Mouse (Mus musculus) myocyte (in vitro differentiated cells): ENCODE data around the gene Usp32. TPM values are rescaled to one million over a fixed set of nuclear protein-coding genes. Genes with fewer than 3 reads are reported as not detected.

Experiments used
- H3K27me3 ChIP-seq: one replicate; pipeline ENCODE4 v1.6.1; 2011; ENCODE audit not compliant: control insufficient read depth, insufficient read depth, insufficient read length
- H3K36me3 ChIP-seq: one replicate; pipeline ENCODE4 v1.6.1; 2011; ENCODE audit not compliant: control insufficient read depth, insufficient read depth
- H3K4me2 ChIP-seq: one replicate; pipeline ENCODE4 v1.6.1; 2011; ENCODE audit warnings: low read depth, control low read depth
- H3K4me3 ChIP-seq: one replicate; pipeline ENCODE4 v1.5.1; 2011; ENCODE audit warnings: mild to moderate bottlenecking, control low read depth, moderate library complexity
- H3K79me2 ChIP-seq: one replicate; pipeline ENCODE4 v1.6.1; 2011; ENCODE audit not compliant: control insufficient read depth, insufficient read depth
- H3ac ChIP-seq: one replicate; pipeline ENCODE4 v1.6.1; 2011; ENCODE audit not compliant: control insufficient read depth, insufficient read length
- CEBPB ChIP-seq: IDR thresholded peaks from 2 replicates; pipeline ENCODE4 v1.6.1; 2011; ENCODE audit warnings: mild to moderate bottlenecking, moderate library complexity; ENCODE audit not compliant: poor library complexity, insufficient read depth, severe bottlenecking
- E2F4 ChIP-seq: IDR thresholded peaks from one replicate; pipeline ENCODE4 v1.6.1; 2011; ENCODE audit warnings: mild to moderate bottlenecking, control low read depth, moderate library complexity; ENCODE audit not compliant: insufficient read depth
- MAX ChIP-seq: IDR thresholded peaks from one replicate; pipeline ENCODE4 v1.6.1; 2011; ENCODE audit warnings: low read depth, mild to moderate bottlenecking, control low read depth
- MYOD1 ChIP-seq, 3 experiments: IDR thresholded peaks; one replicate each; pipeline ENCODE4 v1.6.1; 2011; ENCODE audit warnings: control low read depth in 2 of 3, low read depth in 2 of 3, mild to moderate bottlenecking in 2 of 3, moderate library complexity in 1 of 3; ENCODE audit not compliant: insufficient read length in 2 of 3, control insufficient read depth in 1 of 3
- MYOG ChIP-seq, 3 experiments: IDR thresholded peaks; one replicate each; pipeline ENCODE4 v1.6.1; 2011; ENCODE audit warnings: control low read depth in 2 of 3, low read depth in 2 of 3, mild to moderate bottlenecking in 2 of 3; ENCODE audit not compliant: insufficient read length in 2 of 3, control insufficient read depth in 1 of 3, insufficient read depth in 1 of 3
- POLR2A ChIP-seq: IDR thresholded peaks from one replicate; pipeline ENCODE4 v1.6.1; 2011; ENCODE audit warnings: low read depth, mild to moderate bottlenecking, control low read depth, moderate library complexity; ENCODE audit not compliant: insufficient read length
- POLR2AphosphoS2 ChIP-seq: IDR thresholded peaks from one replicate; pipeline ENCODE4 v1.6.1; 2011; ENCODE audit warnings: low read depth, control low read depth; ENCODE audit not compliant: insufficient read length
- REST ChIP-seq: IDR thresholded peaks from one replicate; pipeline ENCODE4 v1.6.1; 2011; ENCODE audit warnings: mild to moderate bottlenecking, control low read depth, moderate library complexity; ENCODE audit not compliant: insufficient read depth, insufficient read length
- SRF ChIP-seq: IDR thresholded peaks from one replicate; pipeline ENCODE4 v1.6.1; 2011; ENCODE audit warnings: low read depth; ENCODE audit not compliant: control insufficient read depth, insufficient read length
- TCF12 ChIP-seq: IDR thresholded peaks from one replicate; pipeline ENCODE4 v1.6.1; 2011; ENCODE audit warnings: mild to moderate bottlenecking, control low read depth; ENCODE audit not compliant: poor library complexity, insufficient read depth, severe bottlenecking
- TCF3 ChIP-seq: IDR thresholded peaks from one replicate; pipeline ENCODE4 v1.6.1; 2011; ENCODE audit warnings: low read depth, control low read depth; ENCODE audit not compliant: insufficient read length
- USF1 ChIP-seq: IDR thresholded peaks from one replicate; pipeline ENCODE4 v1.6.1; 2011; ENCODE audit warnings: low read depth, mild to moderate bottlenecking, control low read depth, moderate library complexity
- polyA plus RNA-seq: library from polyadenylated mRNA; unstranded; fragments of >200 nt; fragmentation: generic; extraction: Trizol; gene quantifications from one replicate; pipeline ENCODE4 v1.2.1, GENCODE M21; 2012; ENCODE audit warnings: missing spikeins

The Usp32 gene
- polyA plus RNA-seq, 1 experiment: 4.5 TPM

- Histone ChIP-seq H3K79me2 (no peaks in the 10 kb centered on the region), H3K27me3 (peaks cover 54% of the 10 kb centered on the region), H3ac (no peak overlapping the region), H3K4me3 (no peak overlapping the region), H3K36me3 (no peaks in the 10 kb centered on the region), H3K4me2 (no peak overlapping the region)
- no peak for TF ChIP-seq MYOG (IDR thresholded peaks at IDR 0.05; ENCODE audit: control insufficient read depth in 1 of 3, insufficient read depth in 1 of 3, insufficient read length in 2 of 3, low read depth in 2 of 3)
- TF ChIP-seq SRF: no peak
- TF ChIP-seq POLR2A: no peak
- TF ChIP-seq POLR2AphosphoS2: no peak
- no peak for TF ChIP-seq TCF12
- TF ChIP-seq REST: no peak
- TF ChIP-seq USF1: no peak
- TF ChIP-seq MAX: no peak
- no peak for TF ChIP-seq E2F4
- no peak for TF ChIP-seq TCF3
- TF ChIP-seq CEBPB: no peak
- TF ChIP-seq MYOD1 (IDR thresholded peaks at IDR 0.05; ENCODE audit: control insufficient read depth in 1 of 3, insufficient read length in 2 of 3, low read depth in 2 of 3): no peak
These were observed 187.3 kb downstream of the Usp32 start for GRCm38 (mm10) chr11:84952611-84953010.

GRCm38 (mm10) chr11:84948526-84948925 lies 191.4 kb downstream of the Usp32 start:
- no peaks in the 10 kb centered on the region for H3K79me2 ChIP-seq
- peaks cover 55% of the 10 kb centered on the region for H3K27me3 ChIP-seq

GRCm38 (mm10) chr11:84948114-84948513 lies 191.8 kb downstream of the Usp32 start:
- TF ChIP-seq USF1 (no peak), SRF (no peak), MYOG (IDR thresholded peaks at IDR 0.05; ENCODE audit: control insufficient read depth in 1 of 3, insufficient read depth in 1 of 3, insufficient read length in 2 of 3, low read depth in 2 of 3) (no peak), MYOD1 (IDR thresholded peaks at IDR 0.05; ENCODE audit: control insufficient read depth in 1 of 3, insufficient read length in 2 of 3, low read depth in 2 of 3) (no peak), TCF3 (no peak), CEBPB (no peak)
- Histone ChIP-seq H3K79me2 (no peaks in the 10 kb centered on the region), H3ac (no peak overlapping the region)

More at GRCm38 (mm10) chr11:84948526-84948925, 191.4 kb downstream of the Usp32 start:
- no peak overlapping the region for H3ac ChIP-seq
- no peak overlapping the region for H3K4me2 ChIP-seq
- no peaks in the 10 kb centered on the region for H3K36me3 ChIP-seq
- TF ChIP-seq E2F4: no peak
- no peak for TF ChIP-seq MYOD1 (IDR thresholded peaks at IDR 0.05; ENCODE audit: control insufficient read depth in 1 of 3, insufficient read length in 2 of 3, low read depth in 2 of 3)
- TF ChIP-seq SRF: no peak
- TF ChIP-seq POLR2A: no peak
- TF ChIP-seq USF1: no peak
- no peak for TF ChIP-seq MAX
- TF ChIP-seq TCF3: no peak
- TF ChIP-seq POLR2AphosphoS2: no peak
- no peak for TF ChIP-seq MYOG (IDR thresholded peaks at IDR 0.05; ENCODE audit: control insufficient read depth in 1 of 3, insufficient read depth in 1 of 3, insufficient read length in 2 of 3, low read depth in 2 of 3)
- TF ChIP-seq CEBPB: no peak
- no peak for TF ChIP-seq TCF12
- no peak for TF ChIP-seq REST
- H3K4me3 ChIP-seq: no peak overlapping the region

GRCm38 (mm10) chr11:84947206-84947605 lies 192.8 kb downstream of the Usp32 start:
- TF ChIP-seq MAX (no peak), CEBPB (no peak), TCF12 (no peak), SRF (no peak)
- no peaks in the 10 kb centered on the region for H3K36me3 ChIP-seq
- no peaks in the 10 kb centered on the region for H3K79me2 ChIP-seq
- H3ac ChIP-seq: no peak overlapping the region
- peaks cover 55% of the 10 kb centered on the region for H3K27me3 ChIP-seq
- no peak overlapping the region for H3K4me2 ChIP-seq
- H3K4me3 ChIP-seq: no peak overlapping the region

More at GRCm38 (mm10) chr11:84948114-84948513, 191.8 kb downstream of the Usp32 start:
- Histone ChIP-seq H3K4me2 (no peak overlapping the region), H3K36me3 (no peaks in the 10 kb centered on the region), H3K4me3 (no peak overlapping the region), H3K27me3 (peaks cover 55% of the 10 kb centered on the region)

- no peak overlapping the region for H3K4me3 ChIP-seq
- H3K79me2 ChIP-seq: no peaks in the 10 kb centered on the region
- TF ChIP-seq POLR2AphosphoS2: no peak
- no peak overlapping the region for H3K4me2 ChIP-seq
- H3K27me3 ChIP-seq: peaks cover 46% of the 10 kb centered on the region
- H3K36me3 ChIP-seq: no peaks in the 10 kb centered on the region
- no peak overlapping the region for H3ac ChIP-seq
These were observed 194.1 kb downstream of the Usp32 start for GRCm38 (mm10) chr11:84945841-84946240.
